Mouse (Mus musculus) embryonic facial prominence, embryonic 14.5 days (tissue): ENCODE results near the gene Olfr476. TPM values are rescaled to one million over a fixed set of nuclear protein-coding genes. Genes with fewer than 3 reads are reported as not detected.
"Not testable (repeated sequence)": the region's sequence is repeated elsewhere in the genome, so short reads cannot be mapped to it uniquely, and the experiment has no call there.

Source experiments
- ATAC-seq: fragments of 200-750 bp; cut with Nextera tagmentation; 2 replicates; pipeline ENCODE4 v1.8.0; 2017; ENCODE audit warnings: low read depth, moderate number of reproducible peaks, moderate TSS enrichment
- DNase-seq: peaks from one replicate; pipeline ENCODE4 v3.0.0-alpha.2; 2015; ENCODE audit warnings: low spot score
- H3K27ac ChIP-seq: fragments of 300-500 bp; sonication (generic); replicated peaks from 2 replicates; pipeline ENCODE4 v1.5.1; 2014; ENCODE audit warnings: low read depth, mild to moderate bottlenecking, low read length, moderate library complexity
- H3K27me3 ChIP-seq: fragments of 300-500 bp; sonication (generic); replicated peaks from 2 replicates; pipeline ENCODE4 v1.6.1; 2014; ENCODE audit warnings: low read length; ENCODE audit not compliant: control insufficient read depth, insufficient read depth
- H3K36me3 ChIP-seq: fragments of 300-500 bp; sonication (generic); 2 replicates; pipeline ENCODE4 v1.6.1; 2014; ENCODE audit warnings: low read length, mixed read lengths; ENCODE audit not compliant: control insufficient read depth, insufficient read depth
- H3K4me1 ChIP-seq: fragments of 300-500 bp; sonication (generic); 2 replicates; pipeline ENCODE4 v1.6.1; 2014; ENCODE audit warnings: antibody characterized with exemption, low read length; ENCODE audit not compliant: control insufficient read depth, insufficient read depth
- H3K4me2 ChIP-seq: fragments of 300-500 bp; sonication (generic); 2 replicates; pipeline ENCODE4 v1.6.1; 2014; ENCODE audit warnings: low read depth, mild to moderate bottlenecking, low read length, moderate library complexity, mixed read lengths
- H3K4me3 ChIP-seq: fragments of 300-500 bp; sonication (generic); 2 replicates; pipeline ENCODE4 v1.5.1; 2014; ENCODE audit warnings: low read depth, mild to moderate bottlenecking, low read length
- H3K9ac ChIP-seq: fragments of 300-500 bp; sonication (generic); 2 replicates; pipeline ENCODE4 v1.6.1; 2014; ENCODE audit warnings: low read depth, mild to moderate bottlenecking, low read length, moderate library complexity, mixed read lengths
- H3K9me3 ChIP-seq: fragments of 300-500 bp; sonication (generic); 2 replicates; pipeline ENCODE4 v1.6.1; 2016; ENCODE audit warnings: low read length; ENCODE audit not compliant: control insufficient read depth
- whole genome bisulfite sequencing: fragments of 180-500 bp; shearing (Covaris S2); extraction: QIAGEN DNeasy Blood & Tissue Kit; methylation state at CpG from one replicate; pipeline ENCODE4 v1.1.7; 2014; 5-methylcytosine and 5-hydroxymethylcytosine counted together
- polyA plus RNA-seq: library from polyadenylated mRNA; unstranded; fragments of >200 nt; fragmentation: Nextera tagmentation; extraction: Ambion mirVana; gene quantifications from 2 replicates; pipeline ENCODE4 v1.2.1, GENCODE M21; 2014

The Olfr476 gene
- polyA plus RNA-seq = not detected in 2 replicates

DNA sequence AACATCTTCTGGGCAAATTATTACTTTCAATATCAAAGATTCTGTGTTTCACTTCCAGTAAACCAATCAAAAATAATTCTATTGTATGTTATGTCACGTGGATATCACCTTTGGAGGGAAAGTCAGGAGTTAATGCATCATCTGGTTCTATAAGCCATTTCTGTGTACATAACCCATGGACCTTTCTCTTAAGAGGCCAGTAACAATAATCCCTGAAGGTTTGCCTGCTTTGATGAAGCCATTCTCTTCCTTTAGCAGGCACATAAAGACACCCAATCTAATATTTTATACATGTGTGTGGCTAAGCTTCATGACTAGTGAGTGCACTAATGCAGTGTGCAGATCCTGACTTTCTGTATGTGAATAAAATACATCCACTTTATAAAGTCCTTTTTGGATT, at the start of gene Olfr476:
Gene Olfr476 (plus strand): TSS at position 301 of the 400 bp plus-strand sequence.
- ATAC-seq = no peak
- H3K9me3 ChIP-seq = no peaks in the 10 kb centered on the region
- H3K4me3 ChIP-seq = no peak within 1 kb of the TSS
- H3K27me3 ChIP-seq = no peaks in the 10 kb centered on the region
- H3K36me3 ChIP-seq = no peaks in the 10 kb centered on the region
- 30% methylated on average over 1 of the region's 1 CpGs for WGBS
- H3K27ac ChIP-seq = no peak within 1 kb of the TSS
- no peak within 1 kb of the TSS for H3K9ac ChIP-seq
- H3K4me1 ChIP-seq = no peaks in the 10 kb centered on the region
- no peak within 1 kb of the TSS for H3K4me2 ChIP-seq
- no peak for DNase-seq

DNA sequence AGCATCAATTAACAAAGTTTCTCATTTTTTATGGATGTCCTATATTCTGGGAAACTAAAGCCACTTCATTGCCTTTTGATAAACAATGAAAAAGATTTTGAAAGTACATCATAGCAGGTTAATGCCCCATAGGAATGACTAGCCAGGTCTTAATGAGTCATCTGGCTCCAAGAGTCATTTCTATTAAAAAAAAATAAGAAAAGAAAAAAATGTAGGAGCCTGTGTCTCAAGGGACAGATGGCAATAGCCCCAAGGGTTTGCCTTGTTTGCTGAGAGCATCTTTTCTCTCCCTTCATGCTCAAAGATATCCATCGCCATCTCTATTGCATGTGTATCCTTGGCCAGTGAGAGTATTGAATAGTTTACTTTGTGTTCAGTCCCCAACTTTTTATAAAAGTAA, 34.5 kb upstream of the Olfr476 start, which contains the start of gene Olfr473:
Gene Olfr473 (plus strand): TSS at position 301 of the 400 bp plus-strand sequence.
- Histone ChIP-seq H3K4me2 (no peak within 1 kb of the TSS), H3K9me3 (no peaks in the 10 kb centered on the region), H3K4me3 (no peak within 1 kb of the TSS), H3K27me3 (no peaks in the 10 kb centered on the region), H3K9ac (no peak within 1 kb of the TSS), H3K36me3 (no peaks in the 10 kb centered on the region), H3K27ac (no peak within 1 kb of the TSS), H3K4me1 (no peaks in the 10 kb centered on the region)
- ATAC-seq (no peak), DNase-seq (no peak)
- WGBS = 92% methylated on average over 1 of the region's 1 CpGs

DNA sequence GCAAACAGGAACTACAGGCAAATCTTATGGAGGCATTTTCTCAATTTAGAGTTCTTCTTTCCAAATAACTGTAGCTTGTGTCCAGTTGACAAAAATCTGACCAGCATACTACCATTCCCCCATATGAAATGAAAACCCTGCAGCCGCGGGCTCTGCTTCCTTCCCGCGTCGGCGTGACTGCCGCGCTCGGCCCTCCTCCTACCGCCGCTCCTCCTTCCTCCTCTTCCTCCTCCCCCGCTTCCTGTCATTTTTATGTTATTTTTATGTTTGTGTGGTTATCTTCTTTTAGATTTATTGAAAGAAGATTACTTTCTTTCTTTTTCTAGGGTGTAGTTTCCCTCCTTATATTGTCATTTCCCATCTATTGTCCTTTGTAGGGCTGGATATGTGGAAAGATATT, 12.1 kb upstream of the Olfr476 start:
- H3K9me3 ChIP-seq, H3K36me3 ChIP-seq, H3K4me3 ChIP-seq, H3K4me2 ChIP-seq, H3K4me1 ChIP-seq, ATAC-seq, H3K27ac ChIP-seq, H3K27me3 ChIP-seq, DNase-seq, H3K9ac ChIP-seq: not testable (repeated sequence)
- 97% methylated on average over 12 of the region's 12 CpGs for WGBS

DNA sequence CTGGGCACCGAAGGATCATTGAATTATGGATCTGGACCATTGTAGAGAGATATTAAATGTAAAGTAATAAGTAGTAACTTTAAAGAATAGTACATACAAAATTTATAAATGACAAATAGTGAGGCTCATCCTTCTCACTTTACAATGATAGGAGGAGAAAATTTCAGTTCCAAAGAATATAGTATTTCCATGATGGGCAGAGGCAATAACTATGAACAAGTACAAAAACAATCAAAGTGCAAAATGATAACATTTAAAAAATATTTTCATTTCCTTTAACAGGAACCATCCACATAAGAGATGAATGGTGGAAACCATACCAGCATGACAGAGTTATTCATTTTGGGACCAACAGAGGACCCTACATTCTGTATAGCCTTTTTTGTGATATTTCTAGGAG, 10.3 kb upstream of the Olfr476 start, which contains the start of gene Olfr474:
Gene Olfr474 (plus strand): TSS at position 301 of the 400 bp plus-strand sequence.
- Histone ChIP-seq H3K4me1 (no peaks in the 10 kb centered on the region), H3K4me2 (no peak within 1 kb of the TSS), H3K27ac (no peak within 1 kb of the TSS), H3K9me3 (no peaks in the 10 kb centered on the region), H3K9ac (no peak within 1 kb of the TSS), H3K36me3 (no peaks in the 10 kb centered on the region), H3K27me3 (no peaks in the 10 kb centered on the region), H3K4me3 (no peak within 1 kb of the TSS)
- 75% methylated on average over 1 of the region's 1 CpGs for WGBS
- ATAC-seq = no peak
- DNase-seq = no peak

DNA sequence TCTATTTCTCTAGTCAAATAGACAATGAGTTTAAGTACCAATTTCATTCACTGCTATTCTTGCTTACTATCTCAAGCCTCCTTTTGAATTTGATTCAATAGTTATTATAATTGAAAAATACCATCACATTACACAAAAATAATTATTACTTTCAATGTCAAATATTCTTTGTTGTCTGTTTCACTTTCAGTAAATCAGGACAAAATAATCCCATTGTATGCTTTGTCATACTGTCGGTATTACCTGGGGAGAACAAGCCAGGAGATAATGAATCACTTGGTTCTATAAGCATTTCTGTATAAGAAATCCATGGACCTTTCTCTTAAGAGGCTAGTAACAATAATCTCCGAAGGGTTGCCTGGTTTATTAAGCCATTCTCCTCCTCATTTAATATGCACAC, 21.8 kb downstream of the Olfr476 start, which contains the start of gene Olfr477:
Gene Olfr477 (plus strand): TSS at position 301 of the 400 bp plus-strand sequence.
- Histone ChIP-seq H3K36me3 (no peaks in the 10 kb centered on the region), H3K4me2 (no peak within 1 kb of the TSS), H3K9me3 (no peaks in the 10 kb centered on the region), H3K9ac (no peak within 1 kb of the TSS), H3K27me3 (no peaks in the 10 kb centered on the region), H3K4me3 (no peak within 1 kb of the TSS), H3K27ac (no peak within 1 kb of the TSS), H3K4me1 (no peaks in the 10 kb centered on the region)
- 78% methylated on average over 2 of the region's 2 CpGs for WGBS
- DNase-seq (no peak), ATAC-seq (no peak)

DNA sequence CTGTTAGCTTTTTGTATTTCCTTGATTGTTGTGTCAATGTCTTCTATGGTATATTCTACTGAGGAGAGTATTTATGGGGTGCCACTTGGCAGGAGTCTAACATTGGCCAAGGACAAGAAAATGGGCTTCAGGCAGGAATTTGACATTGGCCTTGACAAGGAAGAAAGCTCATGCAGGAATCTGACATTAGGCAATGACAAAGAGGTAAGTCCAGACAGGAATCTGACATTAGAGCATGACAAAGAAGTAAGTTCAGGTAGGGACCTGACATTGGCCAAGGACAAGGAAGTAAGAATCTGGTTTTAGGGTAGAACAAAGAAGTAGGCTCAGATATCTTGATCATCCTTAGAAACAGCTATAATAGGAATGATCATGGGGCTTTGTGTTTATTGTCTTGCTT, 49.7 kb downstream of the Olfr476 start:
- H3K27me3 ChIP-seq, H3K9ac ChIP-seq, ATAC-seq, H3K4me1 ChIP-seq, DNase-seq, H3K36me3 ChIP-seq, H3K4me2 ChIP-seq, H3K27ac ChIP-seq, H3K9me3 ChIP-seq, H3K4me3 ChIP-seq: not testable (repeated sequence)

Other genes with a start within 250 kb of the Olfr476 start
- gene Cyb5r2, start 206.8 kb upstream of the Olfr476 start, polyA plus RNA-seq = 0.33 and 0.60 TPM in 2 replicates
- not detected in 2 replicates for gene Ovch2, start 163.6 kb upstream of the Olfr476 start, polyA plus RNA-seq
- not detected in 2 replicates for gene Olfr467, start 152.5 kb upstream of the Olfr476 start, polyA plus RNA-seq
- not detected in 2 replicates for gene Olfr469, start 139.3 kb upstream of the Olfr476 start, polyA plus RNA-seq
- gene Olfr470, start 117.3 kb upstream of the Olfr476 start, polyA plus RNA-seq = not detected in 2 replicates
- gene Olfr472, start 66.9 kb upstream of the Olfr476 start, polyA plus RNA-seq = not detected in 2 replicates
- not detected in 2 replicates for gene Olfr473, start 34.4 kb upstream of the Olfr476 start, polyA plus RNA-seq
- gene Olfr474, start 10.2 kb upstream of the Olfr476 start, polyA plus RNA-seq = not detected in 2 replicates
- not detected in 2 replicates for gene Olfr477, start 21.9 kb downstream of the Olfr476 start, polyA plus RNA-seq
- gene Olfr478, start 69.2 kb downstream of the Olfr476 start, polyA plus RNA-seq = not detected in 2 replicates
- not detected in 2 replicates for gene Olfr479, start 85.9 kb downstream of the Olfr476 start, polyA plus RNA-seq
- not detected in 2 replicates for gene Olfr480, start 102.5 kb downstream of the Olfr476 start, polyA plus RNA-seq
- 0.14 TPM in 1 of 2 replicates, not detected in the other for gene Olfr481, start 115.1 kb downstream of the Olfr476 start, polyA plus RNA-seq
- 0.10 and 0.14 TPM in 2 replicates for gene Olfr482, start 132.8 kb downstream of the Olfr476 start, polyA plus RNA-seq
- gene Olfr483, start 136.0 kb downstream of the Olfr476 start, polyA plus RNA-seq = not detected in 2 replicates
- not detected in 2 replicates for gene Olfr484, start 162.6 kb downstream of the Olfr476 start, polyA plus RNA-seq
- 0.31 TPM in 1 of 2 replicates, not detected in the other for gene Olfr485, start 195.1 kb downstream of the Olfr476 start, polyA plus RNA-seq
- gene Olfr486, start 207.9 kb downstream of the Olfr476 start, polyA plus RNA-seq = not detected in 2 replicates
- gene Olfr487, start 249.8 kb downstream of the Olfr476 start, polyA plus RNA-seq = 0.14 TPM in 1 of 2 replicates, not detected in the other